Mouse (Mus musculus) urinary bladder, postnatal 10 days (tissue): ENCODE measurements around the gene 1810043G02Rik.
"Not testable (repeated sequence)": the region's sequence is repeated elsewhere in the genome, so short reads cannot be mapped to it uniquely, and the experiment has no call there.

ENCODE experiments used
- DNase-seq: peaks from one replicate; pipeline ENCODE4 v3.0.0; 2022; ENCODE audit warnings: low spot score

The 1810043G02Rik gene

DNA sequence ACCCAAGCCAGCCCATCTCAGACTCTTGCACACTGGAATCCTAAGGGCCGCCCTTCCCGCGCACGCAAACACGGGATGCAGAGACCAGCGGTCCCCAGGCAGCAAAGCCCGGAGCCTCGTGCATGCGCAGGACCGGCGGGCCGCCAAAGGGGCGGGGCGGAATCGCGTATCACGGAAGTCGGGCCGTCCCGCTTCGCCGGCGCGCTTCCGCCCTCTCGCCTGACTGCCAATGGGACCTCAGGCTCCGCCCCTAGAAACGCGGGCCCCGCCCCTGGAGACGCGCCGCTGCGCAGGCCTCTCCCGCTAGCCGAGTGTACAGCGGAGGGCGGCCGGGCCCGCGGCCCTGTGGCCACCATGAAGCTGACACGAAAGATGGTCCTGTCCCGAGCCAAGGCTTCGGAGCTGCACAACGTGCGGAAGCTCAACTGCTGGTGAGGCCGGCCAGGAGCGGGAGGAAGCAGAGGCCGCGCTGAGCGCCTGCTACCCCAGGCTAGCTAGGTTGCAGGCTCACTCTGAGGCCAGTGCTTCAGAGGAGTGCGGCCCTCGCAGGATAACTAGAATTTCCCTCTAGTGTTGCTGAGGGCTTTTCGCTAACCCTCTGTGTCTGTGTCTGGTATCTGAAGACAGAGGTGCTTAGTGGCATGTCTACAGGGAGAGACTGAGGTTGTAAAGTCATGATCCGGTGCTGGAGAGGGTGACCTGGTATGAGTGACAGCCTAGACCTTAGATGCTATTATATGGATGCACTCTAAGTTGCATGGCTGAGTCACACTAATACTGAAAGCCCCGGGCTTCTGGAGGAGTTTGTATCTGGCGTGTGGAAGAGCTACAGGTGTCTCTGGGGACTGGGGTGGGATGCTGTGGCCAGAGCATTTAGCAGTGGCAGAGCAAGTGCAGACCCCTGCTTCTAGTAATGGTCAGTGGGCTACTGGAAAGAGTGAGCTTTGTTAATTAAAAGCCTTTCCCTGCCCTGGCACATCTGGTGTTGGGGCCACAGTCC is at the start of gene 1810043G02Rik:
Gene 1810043G02Rik (plus strand): TSS at position 174 of the 1,000 bp plus-strand sequence.
- peak; percentile 97 for DNase-seq

DNA sequence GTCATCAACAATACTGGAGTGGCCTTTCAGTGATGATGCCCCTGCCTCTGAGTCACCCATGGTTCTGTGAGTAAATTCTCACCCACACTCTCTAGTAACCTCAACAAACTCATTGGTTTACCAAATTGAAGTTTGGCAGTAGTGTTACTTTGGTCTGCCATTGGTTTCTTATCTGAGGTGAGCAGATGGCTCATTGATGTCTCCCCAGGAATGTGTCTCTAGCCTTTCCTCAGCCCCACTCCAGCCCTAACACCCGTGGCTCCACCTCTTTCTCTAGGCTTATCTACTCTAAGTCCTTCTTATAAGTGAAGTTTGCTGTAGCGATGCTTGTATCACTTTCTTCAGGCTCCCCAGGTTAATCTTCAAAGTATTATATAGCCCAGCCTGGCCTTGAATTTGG is 38.6 kb upstream of the 1810043G02Rik start:
- DNase-seq, result no peak

GRCm38 (mm10) chr10:77950468-77950867 is 27.9 kb upstream of the 1810043G02Rik start:
- DNase-seq, result not testable (repeated sequence)

- no peak for DNase-seq
Measured at GRCm38 (mm10) chr10:77962725-77963124, 15.6 kb upstream of the 1810043G02Rik start.

DNA sequence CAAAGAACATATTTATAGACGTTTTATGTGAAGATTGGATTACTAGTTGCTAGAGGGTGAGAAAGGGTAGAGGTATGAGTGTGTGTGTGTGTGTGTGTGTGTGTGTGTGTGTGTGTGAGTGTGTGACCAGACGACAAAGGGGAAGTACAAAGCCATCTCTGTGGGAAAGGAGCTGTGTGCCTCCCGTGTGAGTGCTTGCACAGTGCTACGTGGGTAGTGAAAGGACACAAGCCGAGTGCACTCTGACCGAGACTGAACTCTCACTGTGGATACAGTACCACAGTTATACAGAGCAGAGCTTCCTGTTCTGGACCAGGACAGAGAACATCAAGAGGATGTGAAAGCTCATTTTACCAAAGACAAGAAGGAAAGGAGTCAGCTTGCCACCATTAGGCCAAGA is 14.4 kb upstream of the 1810043G02Rik start:
- DNase-seq, result no peak

GRCm38 (mm10) chr10:77969274-77969972 is 8.9 kb upstream of the 1810043G02Rik start:
- DNase-seq, result no peak

GRCm38 (mm10) chr10:77969973-77970325 is 8.4 kb upstream of the 1810043G02Rik start:
- no peak for DNase-seq

DNA sequence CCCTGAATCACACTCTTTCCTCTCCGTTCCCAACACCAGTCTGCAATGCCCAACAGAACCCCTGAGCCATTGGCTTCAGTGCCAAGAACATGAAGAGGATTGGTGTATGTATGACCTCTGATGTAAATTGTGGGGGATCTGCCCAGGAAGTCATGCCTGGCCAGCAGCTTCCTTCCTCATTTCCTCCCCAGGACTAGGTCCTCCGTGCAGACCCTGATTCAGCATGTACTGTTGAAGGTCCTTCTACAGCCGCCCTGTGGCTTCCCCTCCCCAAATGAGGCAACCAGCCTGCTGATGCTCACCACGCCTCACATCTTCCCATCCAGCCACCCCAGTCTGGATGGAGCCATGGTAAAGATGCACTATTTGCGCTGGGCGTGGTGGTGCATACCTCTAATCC is 7.8 kb upstream of the 1810043G02Rik start, which contains the start of gene Trpm2:
Gene Trpm2 (minus strand): TSS at position 83 of the 400 bp plus-strand sequence.
- DNase-seq, result no peak

- DNase-seq, result no peak
Measured at GRCm38 (mm10) chr10:77971191-77971590, 7.1 kb upstream of the 1810043G02Rik start.

DNA sequence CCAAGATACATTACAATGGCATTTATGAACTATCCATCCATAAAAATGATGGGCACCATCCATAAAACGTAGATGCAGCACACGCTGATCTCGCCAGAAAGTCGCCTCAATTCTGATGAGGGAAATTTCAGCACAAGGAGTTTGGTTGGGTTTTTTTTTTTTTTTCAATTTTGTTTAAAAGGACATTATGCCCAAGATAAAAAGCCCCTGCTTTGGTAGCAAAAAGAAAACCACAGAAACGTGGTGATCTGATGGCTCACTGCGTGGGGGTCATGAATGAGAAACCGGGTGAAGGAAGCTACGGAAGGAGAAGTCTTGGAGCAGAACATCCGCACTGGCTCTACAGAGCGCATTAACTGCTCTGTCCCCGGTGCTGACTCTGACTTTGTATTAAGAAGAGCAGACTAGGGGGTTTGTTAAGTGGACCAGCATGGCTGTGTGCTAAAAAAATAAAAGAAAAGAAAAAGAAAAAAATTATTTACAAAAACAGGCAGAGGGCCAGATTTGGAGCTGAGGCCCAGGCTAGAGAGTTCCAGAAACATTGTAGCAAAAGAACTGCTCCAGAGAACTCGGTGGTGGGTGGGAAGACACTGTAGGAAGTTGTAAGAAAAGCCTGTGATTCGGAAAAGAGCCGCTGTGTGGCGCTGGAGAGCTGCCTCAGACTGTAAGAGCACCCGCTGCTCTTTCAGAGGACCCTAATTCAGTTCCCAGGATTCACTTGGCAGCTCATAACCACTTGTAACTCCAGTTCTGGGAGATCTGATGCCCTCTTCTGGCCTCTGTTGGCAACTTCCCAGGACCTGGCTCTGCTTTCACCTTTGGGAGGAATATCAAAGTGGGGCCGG is 6.4 kb upstream of the 1810043G02Rik start:
- no peak for DNase-seq

- no peak for DNase-seq
Measured at GRCm38 (mm10) chr10:77974323-77974722, 4.0 kb upstream of the 1810043G02Rik start.

DNA sequence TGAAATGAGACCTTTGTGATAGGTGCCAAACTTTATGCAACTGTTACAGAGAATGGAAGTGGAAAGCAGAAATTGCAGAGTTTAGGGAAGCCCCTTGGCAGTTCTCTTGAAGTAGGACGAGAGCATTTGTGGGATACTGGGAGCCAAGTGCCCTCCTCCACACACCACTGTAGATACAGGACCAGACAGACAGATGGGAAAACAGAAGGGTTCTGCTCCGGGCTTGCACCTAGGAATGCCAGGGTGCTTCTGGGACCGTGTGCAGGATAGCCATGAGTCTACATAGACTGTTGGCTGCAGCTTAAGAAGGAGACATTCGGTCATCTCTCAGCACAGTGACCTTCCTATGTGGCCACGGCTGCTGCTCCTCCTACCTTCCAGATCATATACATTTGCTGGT is 3.5 kb upstream of the 1810043G02Rik start:
- DNase-seq, result no peak

GRCm38 (mm10) chr10:77975653-77976052 is 2.7 kb upstream of the 1810043G02Rik start:
- no peak for DNase-seq

DNA sequence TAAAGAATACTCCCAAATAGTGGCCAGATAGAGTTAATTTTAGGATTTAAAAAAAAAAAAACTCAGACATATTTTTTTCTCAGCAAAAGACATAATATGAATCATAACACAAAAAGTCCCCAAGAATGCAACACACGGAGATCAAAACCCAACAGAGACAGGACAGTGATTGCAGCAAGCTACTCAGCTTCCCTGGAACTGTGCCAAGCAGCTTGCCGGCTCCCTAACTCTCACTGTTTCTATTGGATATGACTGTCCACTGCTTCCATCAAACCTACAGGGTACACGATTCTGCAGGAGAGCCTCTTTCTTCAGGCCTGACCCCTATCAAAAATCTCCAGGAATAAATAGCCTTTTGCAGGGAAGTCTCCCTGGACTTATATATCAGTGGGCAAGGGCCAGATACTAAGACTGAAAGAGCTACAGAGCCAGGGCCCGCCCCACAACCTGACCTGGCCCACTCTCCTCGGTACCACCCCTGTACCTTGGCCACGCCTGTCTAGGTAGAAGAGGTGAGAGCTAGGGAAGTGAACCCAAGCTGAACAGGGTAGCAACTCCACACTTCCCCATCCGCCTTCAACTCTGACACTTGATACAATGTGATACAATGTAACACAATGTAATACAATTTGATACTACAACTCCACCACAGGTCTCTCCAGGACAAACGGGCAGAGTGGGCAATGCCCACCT is 1.7 kb upstream of the 1810043G02Rik start:
- DNase-seq, result no peak

DNA sequence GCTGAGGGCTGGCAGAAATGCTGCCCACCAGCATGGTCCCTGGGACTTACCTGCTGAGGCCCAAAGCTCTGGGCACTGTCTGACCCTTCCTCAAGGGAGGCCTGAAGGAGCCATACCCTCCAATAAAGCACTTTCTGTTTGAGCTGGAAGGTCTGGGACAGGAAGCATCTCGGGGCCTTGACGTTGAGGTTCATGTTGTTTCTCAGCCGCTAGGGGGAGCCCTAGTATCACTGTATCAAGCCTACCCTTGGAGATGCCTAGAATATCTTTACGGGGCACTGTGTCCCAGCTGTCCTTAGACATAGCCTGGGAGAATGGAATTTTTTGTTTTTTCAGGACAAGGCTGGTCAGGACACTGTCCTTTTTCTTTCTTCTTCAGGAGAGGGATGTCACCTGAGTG is 6.3 kb downstream of the 1810043G02Rik start:
- DNase-seq, result no peak

GRCm38 (mm10) chr10:77985775-77986174 is 7.5 kb downstream of the 1810043G02Rik start:
- DNase-seq, result no peak

- DNase-seq, result no peak
Measured at GRCm38 (mm10) chr10:77995639-77996038, 17.3 kb downstream of the 1810043G02Rik start.

- no peak for DNase-seq
Measured at GRCm38 (mm10) chr10:78000200-78000599, 21.9 kb downstream of the 1810043G02Rik start.

GRCm38 (mm10) chr10:78001796-78002195 is 23.5 kb downstream of the 1810043G02Rik start:
- no peak for DNase-seq

DNA sequence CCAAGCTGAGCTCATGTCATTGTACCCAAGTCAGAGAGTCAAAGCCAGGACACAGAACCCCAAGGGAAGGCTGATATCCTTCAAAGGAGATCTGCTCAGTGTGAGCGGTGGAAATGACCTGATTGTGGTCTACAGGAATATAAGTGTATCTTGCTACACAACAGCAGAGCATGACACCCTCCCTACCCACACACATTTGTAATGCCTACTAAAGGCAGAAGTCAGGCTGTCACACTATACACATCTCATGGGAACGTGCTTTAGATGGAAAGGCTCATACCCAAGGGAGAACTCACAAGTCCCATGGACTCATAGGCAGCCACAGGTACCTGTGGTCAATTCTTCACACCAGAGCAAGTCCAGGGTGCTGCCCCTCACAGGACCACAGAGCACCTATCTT is 24.0 kb downstream of the 1810043G02Rik start:
- no peak for DNase-seq

DNA sequence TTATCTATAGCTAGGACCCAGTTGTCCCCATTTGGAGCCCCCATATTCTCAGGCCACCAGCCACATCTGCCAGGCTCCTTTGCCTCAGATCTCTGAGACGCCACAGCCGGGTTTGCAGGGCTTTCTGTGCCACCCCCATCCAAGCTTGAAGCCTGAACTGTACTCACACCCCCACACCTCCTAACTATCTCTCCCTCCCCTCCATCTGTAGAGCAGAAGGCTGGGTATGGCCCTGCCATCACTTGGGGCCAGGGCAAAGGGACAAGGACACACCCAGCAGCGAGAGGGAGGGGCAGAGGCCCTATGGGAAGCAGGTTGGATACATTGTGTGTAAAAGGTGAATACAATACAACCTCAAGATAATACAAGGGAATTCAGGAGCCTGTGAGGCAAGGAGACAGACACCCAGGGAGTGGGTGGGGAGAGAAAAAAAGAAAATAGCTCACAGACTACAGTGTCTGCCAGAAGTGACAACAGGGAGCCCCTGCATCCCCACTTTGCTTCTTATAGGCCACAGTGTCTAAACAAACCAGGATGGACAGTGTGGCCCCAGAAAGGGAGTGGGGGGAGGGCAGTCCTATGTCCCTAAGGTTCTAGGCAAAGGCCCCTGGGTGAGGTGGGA is 26.3 kb downstream of the 1810043G02Rik start:
- no peak for DNase-seq
